Mouse (Mus musculus) thymus, adult 2 months (tissue): ENCODE results near the gene Nfkbid.
A peak's percentile ranks its signal among the peaks of the same experiment; 100 is the strongest.

ENCODE experiments used
- CTCF ChIP-seq: fragments of 200-500 bp; IDR thresholded peaks from 2 replicates; pipeline ENCODE4 v1.5.1; 2012; ENCODE audit warnings: mild to moderate bottlenecking, control low read depth, low read length, moderate library complexity, borderline replicate concordance; ENCODE audit not compliant: control insufficient read depth, poor library complexity, insufficient read depth; ENCODE audit errors: extremely low read depth
- POLR2A ChIP-seq: fragments of 200-500 bp; IDR thresholded peaks from 2 replicates; pipeline ENCODE4 v1.6.1; 2012; ENCODE audit warnings: mild to moderate bottlenecking, low read length, control low read depth, moderate library complexity; ENCODE audit not compliant: control insufficient read depth, poor library complexity, insufficient read depth; ENCODE audit errors: extremely low read depth

DNA sequence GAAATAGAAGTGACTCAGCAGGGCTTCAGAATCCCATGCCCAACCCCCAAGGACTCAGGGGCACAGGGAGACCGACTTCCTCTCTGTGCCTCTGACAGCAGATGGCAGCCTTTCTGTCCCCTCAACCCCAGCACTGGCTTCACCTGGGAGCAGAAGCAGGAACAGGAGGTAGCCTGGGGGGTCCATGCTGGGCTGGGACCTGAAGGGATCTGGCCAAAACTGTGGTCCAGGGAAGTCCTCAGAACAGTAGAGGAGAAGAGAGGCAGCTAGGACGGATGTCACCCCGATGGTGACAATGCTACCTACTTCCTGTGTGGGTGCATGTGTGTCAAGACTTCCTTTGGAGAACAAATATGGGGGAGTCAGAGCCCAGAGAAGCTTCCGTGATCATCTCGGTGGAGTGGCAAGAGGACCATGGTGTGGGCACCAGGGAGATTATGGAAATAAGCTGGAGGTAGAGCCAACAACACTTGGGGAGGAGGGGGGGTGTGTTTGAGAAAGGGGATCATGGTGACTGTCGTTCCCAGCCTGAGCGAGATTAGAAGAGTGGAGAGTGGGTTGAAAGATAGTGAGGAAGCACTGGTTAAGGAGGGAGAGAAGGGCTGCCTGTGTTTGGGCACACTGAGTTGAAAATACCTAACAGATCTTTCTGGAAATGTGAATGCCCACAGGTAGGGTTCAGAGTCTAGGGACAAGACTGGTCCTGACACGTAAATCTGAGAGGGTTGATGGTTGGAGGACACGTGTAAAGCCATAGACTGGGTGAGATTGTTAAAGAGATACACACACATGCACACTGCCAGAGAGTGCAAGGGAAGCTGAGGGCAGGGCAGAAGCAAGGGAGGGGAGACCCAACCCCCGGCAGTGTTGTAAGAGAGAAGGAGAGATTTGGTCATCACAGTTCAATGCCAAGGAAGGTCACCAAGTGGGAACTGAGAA is 1.7 kb upstream of the Nfkbid start, which contains the start of gene Hcst:
- TF ChIP-seq CTCF = peak; percentile 45; the same call in 1 of the 2 replicates
- TF ChIP-seq POLR2A = 0 out of 2 replicates have a peak, but pooled peaks have one; percentile 31
